Mouse (Mus musculus) cortical plate, adult 2 months (tissue): ENCODE data around the gene Prkag1. TPM values are rescaled to one million over a fixed set of nuclear protein-coding genes. Genes with fewer than 3 reads are reported as not detected.

Experiments used
- H3K27ac ChIP-seq: fragments of 200-500 bp; 2 replicates; pipeline ENCODE4 v1.5.1; 2012; ENCODE audit warnings: low read length, control low read depth, inconsistent platforms; ENCODE audit not compliant: insufficient read depth
- H3K4me1 ChIP-seq: fragments of 200-500 bp; 2 replicates; pipeline ENCODE4 v1.6.1; 2011; ENCODE audit warnings: low read length; ENCODE audit not compliant: control insufficient read depth, insufficient read depth
- H3K4me3 ChIP-seq: fragments of 200-500 bp; 2 replicates; pipeline ENCODE4 v1.5.1; 2011; ENCODE audit warnings: mild to moderate bottlenecking, low read length, control low read depth; ENCODE audit not compliant: insufficient read depth
- CTCF ChIP-seq: fragments of 200-500 bp; IDR thresholded peaks from 2 replicates; pipeline ENCODE4 v1.5.1; 2011; ENCODE audit warnings: mild to moderate bottlenecking, control low read depth, low read length; ENCODE audit not compliant: insufficient read depth; ENCODE audit errors: extremely low read depth
- POLR2A ChIP-seq: fragments of 200-500 bp; IDR thresholded peaks from 2 replicates; pipeline ENCODE4 v1.6.1; 2011; ENCODE audit warnings: mild to moderate bottlenecking, low read length, control low read depth; ENCODE audit not compliant: insufficient read depth; ENCODE audit errors: extremely low read depth
- polyA plus RNA-seq: library from polyadenylated mRNA; depleted of rRNA; stranded (reverse); fragments of >200 nt; gene quantifications from 2 replicates; pipeline ENCODE4 v1.2.3, GENCODE M21; 2012; rRNA removed

Gene Prkag1
- polyA plus RNA-seq, result 71.3 and 75.7 TPM in 2 replicates

DNA sequence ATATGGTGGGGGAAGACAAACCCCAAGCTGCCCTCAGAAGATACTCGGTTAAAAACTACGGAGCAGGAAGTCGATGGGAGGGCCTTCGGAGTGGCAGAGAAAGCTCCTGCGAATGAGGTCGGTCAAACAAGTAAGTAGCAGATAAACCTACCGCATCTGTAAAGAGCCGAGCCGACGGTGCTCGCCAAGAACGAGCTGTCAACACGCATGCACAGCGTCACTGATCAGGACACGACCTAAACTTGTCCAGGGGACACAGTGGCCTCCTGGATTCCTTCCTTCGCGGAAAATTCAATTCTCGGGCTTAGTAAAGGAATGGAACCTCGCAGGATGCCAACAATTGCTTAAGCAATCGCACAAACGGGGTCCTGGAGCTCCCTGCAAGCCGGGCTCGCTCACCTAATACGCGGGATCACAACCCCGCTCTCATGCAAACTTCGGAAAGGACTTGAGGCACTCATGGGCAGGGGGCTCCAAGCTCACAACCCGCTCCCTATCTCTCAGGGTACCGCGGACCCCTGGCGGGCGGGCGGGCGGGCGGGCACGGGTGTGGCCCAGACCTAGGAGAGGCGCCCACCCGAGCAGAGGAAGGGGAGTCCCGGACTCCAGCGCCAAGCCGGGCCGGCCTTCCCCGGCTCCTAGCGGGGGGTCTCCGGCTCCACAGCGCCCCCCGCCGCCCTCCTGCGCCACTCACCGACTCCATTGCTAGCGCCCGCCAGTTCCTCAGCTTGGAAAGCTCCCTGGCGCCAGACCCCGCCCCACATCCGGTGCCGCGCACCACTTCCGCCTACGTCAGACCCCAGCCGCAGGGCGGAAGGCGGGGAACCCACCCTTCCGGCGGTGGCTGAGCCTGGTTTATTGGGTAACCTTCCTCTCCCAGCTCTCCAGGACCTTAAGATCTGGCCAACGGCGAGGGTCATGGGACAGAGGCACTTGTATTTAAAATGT is at the start of gene Prkag1:
Prkag1 (minus strand) TSS at position 786 of the 948 bp plus-strand sequence.
- Histone ChIP-seq H3K4me3 (peak within 1 kb of the TSS; percentile 66), H3K27ac (peak within 1 kb of the TSS; percentile 66; the same call in 1 of the 2 replicates), H3K4me1 (peaks cover 2% of the 10 kb centered on the region; the same call in 1 of the 2 replicates)
- TF ChIP-seq CTCF, result 0 out of 2 replicates have a peak, but pooled peaks have one; percentile 13
- TF ChIP-seq POLR2A, result peak; percentile 77

- no peak overlapping the region for H3K4me3 ChIP-seq
- 0 out of 2 replicates have a peak, but pooled peaks cover 3% of the 10 kb centered on the region for H3K4me1 ChIP-seq
- no peak overlapping the region for H3K27ac ChIP-seq
- TF ChIP-seq POLR2A (no peak), CTCF (peak; percentile 73)
Observed at GRCm38 (mm10) chr15:98877331-98877730, 46.0 kb upstream of the Prkag1 start.

DNA sequence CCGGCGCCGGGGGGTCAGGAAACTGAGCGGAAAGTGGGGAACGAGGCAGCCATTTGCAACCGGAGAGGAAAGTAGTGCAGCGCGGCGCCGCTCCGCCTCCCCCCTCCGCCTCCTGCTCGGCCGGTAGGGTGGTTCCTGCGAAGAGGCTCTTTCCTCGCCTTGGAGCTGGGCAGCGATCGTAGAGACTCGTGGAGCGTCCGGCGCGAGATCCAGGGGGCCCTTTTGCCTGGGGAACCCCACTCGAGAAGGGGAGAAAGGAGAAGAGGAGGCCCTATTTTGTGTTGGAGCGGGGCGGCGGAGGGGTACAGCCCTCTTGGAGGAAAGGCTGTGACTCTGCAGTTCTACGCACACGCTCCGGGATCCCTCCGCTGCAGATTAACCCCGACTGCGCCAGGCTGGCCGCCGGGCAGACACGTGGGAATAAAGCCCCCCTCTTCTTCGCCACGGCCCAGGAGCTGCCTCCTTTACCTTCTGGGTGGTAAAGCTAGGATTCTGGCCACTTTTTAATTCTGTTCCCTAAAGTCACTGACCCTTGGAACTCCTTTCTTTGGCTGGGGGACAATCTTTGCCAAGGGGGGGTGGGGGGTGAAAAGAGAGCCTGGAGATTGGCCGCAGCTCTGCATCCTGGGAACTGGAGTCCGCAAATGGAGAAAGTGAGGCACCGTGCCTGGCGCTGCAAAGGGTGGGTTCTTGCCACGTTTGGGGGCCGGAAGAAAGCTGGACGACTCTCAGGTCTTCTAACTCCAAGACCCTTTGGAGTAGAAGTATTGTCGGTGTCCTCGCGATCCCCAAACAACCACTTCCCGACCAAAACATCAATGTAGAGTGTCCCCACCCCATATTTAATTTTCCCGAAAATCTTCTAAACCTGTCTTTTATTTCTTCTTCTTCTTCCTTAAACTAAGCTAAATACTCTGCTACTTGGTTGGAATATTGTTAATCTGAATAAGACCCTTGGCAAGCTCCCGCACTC is 40.9 kb upstream of the Prkag1 start:
- Histone ChIP-seq H3K4me1 (peaks cover 11% of the 10 kb centered on the region), H3K4me3 (peak overlapping the region; percentile 82), H3K27ac (peak overlapping the region; percentile 100)
- TF ChIP-seq CTCF, result no peak
- peak; percentile 55 for TF ChIP-seq POLR2A

DNA sequence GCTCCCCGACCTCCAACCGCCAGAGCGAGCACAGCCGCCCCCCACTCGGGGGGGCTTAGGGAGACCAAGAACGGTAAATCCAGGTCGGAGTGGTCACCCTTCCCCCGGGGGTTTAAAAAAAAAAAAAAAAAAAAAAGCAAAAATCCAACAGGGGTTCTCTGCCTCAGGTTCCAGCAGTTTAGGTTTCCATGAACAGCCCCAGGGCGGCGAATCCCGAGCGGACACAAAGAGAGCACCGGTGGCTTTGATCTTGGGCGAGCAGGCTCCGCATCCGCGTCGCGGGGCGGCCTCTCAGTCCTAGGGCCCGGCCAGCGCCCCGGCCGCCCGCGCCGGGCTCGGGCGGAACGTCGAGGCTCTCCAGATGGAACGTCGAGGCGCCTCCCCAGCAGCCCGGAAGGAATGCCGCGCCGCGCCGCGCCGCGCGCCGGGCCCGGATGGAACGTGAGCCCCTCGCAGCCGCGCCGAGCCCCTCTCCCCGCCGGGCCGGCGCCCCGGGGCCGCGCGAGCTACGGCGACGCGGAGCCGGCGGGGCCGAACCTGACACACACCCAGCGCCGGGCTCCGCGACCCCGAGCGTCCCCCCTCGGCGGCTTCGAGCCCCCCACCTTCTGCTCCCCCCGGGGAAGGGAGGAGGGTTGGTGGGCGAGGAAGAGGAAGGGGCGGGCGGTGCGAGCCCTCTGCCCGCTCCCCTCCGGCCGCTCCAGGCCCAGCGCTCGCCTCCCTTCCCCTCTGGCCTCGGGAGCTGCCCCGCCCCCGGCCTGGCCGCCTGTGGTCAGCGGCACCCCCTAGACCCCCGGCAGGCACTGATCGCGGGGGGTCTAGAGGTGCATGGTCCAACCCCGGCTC is 40.0 kb upstream of the Prkag1 start, which contains the start of gene Kmt2d:
Kmt2d (minus strand) TSS at position 135 of the 846 bp plus-strand sequence.
- Histone ChIP-seq H3K4me3 (peak within 1 kb of the TSS; percentile 82), H3K4me1 (peaks cover 11% of the 10 kb centered on the region), H3K27ac (peak within 1 kb of the TSS; percentile 100)
- TF ChIP-seq POLR2A, result no peak
- TF ChIP-seq CTCF, result no peak

- Histone ChIP-seq H3K27ac (no peak overlapping the region), H3K4me1 (peaks cover 11% of the 10 kb centered on the region), H3K4me3 (peak overlapping the region; percentile 82)
- TF ChIP-seq POLR2A (no peak), CTCF (no peak)
Observed at GRCm38 (mm10) chr15:98870179-98871069, 39.1 kb upstream of the Prkag1 start.

DNA sequence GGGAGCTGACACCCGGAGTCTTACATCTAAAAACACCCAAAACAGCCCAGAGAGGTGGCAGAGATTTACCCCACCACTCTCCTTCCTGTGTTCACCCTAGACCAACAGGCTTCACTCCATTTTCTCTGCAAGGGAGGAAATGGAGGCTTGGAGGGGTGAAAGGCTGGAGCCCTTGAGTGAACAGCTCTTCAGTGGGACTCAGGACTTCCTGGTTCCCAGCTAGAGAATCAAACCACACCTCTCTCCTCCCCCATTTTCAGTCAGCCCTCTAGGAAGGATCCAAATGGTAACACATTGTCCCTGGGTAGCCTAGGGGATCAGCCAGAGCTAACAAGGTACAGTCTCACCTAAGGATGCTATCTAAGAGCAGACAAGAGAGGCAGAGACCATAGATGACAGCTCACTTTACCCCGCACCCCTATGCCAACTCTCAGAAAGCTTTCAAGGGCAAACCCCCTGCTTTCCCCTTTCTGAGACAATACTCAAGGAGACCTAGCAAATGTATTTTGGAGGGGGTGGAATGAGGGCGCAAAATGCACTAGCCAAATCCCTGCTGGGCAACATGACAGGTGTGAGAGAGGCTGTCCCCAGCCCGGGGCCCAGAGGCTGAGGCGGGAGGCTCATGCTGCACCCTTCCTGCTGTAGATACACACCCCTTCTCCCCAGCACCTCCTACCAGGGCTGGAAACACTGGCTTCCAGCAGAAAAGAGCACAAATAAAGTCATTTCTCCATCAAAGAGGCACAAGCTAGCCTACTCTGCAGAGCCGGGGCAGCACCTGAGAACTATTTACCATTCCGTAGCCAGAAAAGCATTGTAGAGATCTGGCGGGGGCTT is 38.2 kb upstream of the Prkag1 start:
- TF ChIP-seq CTCF, result no peak
- TF ChIP-seq POLR2A, result no peak
- H3K4me3 ChIP-seq, result peak overlapping the region; percentile 82
- no peak overlapping the region for H3K27ac ChIP-seq
- peaks cover 11% of the 10 kb centered on the region for H3K4me1 ChIP-seq

- Histone ChIP-seq H3K27ac (no peak overlapping the region), H3K4me1 (peaks cover 11% of the 10 kb centered on the region), H3K4me3 (peak overlapping the region; percentile 82)
- TF ChIP-seq CTCF (no peak), POLR2A (no peak)
Observed at GRCm38 (mm10) chr15:98868346-98869063, 37.2 kb upstream of the Prkag1 start.
